Mouse (Mus musculus) liver, embryonic 14.5 days (tissue): ENCODE measurements around the gene Fgfr2. TPM values are rescaled to one million over a fixed set of nuclear protein-coding genes. Genes with fewer than 3 reads are reported as not detected.

ENCODE experiments used
- ATAC-seq: fragments of 200-750 bp; cut with Nextera tagmentation; 2 replicates; pipeline ENCODE4 v1.8.0; 2017; ENCODE audit warnings: moderate number of reproducible peaks, mild to moderate bottlenecking, moderate library complexity; ENCODE audit not compliant: insufficient read depth
- DNase-seq, 3 experiments: peaks; one replicate each; pipeline ENCODE4 v3.0.0-alpha.2; 2012 to 2013; ENCODE audit warnings: low read depth in 3 of 3, low spot score in 3 of 3
- H3K27ac ChIP-seq: fragments of 300-500 bp; sonication (generic); 2 replicates; pipeline ENCODE4 v1.5.1; 2014; ENCODE audit warnings: moderate library complexity, mild to moderate bottlenecking, control low read depth, inconsistent platforms
- H3K27me3 ChIP-seq: fragments of 300-500 bp; sonication (generic); 2 replicates; pipeline ENCODE4 v1.6.1; 2014; ENCODE audit warnings: mild to moderate bottlenecking, low read length, moderate library complexity; ENCODE audit not compliant: control insufficient read depth, insufficient read depth
- H3K36me3 ChIP-seq: fragments of 300-500 bp; sonication (generic); replicated peaks from 2 replicates; pipeline ENCODE4 v1.6.1; 2014; ENCODE audit warnings: low read depth; ENCODE audit not compliant: control insufficient read depth, insufficient read depth
- H3K4me1 ChIP-seq, 2 experiments: fragments of 200-500 bp in 1 of 2; fragments of 300-500 bp in 1 of 2; sonication (generic) in 1 of 2; replicated peaks; 2 replicates each; pipeline ENCODE4 v1.6.1; 2012 to 2014; ENCODE audit warnings: antibody characterized with exemption in 1 of 2, inconsistent platforms in 1 of 2, low read length in 1 of 2; ENCODE audit not compliant: control insufficient read depth in 2 of 2, insufficient read depth in 2 of 2
- H3K4me2 ChIP-seq: fragments of 300-500 bp; sonication (generic); 2 replicates; pipeline ENCODE4 v1.6.1; 2014; ENCODE audit warnings: low read depth, mild to moderate bottlenecking, control low read depth, moderate library complexity
- H3K4me3 ChIP-seq, 2 experiments: fragments of 200-500 bp in 1 of 2; fragments of 300-500 bp in 1 of 2; sonication (generic) in 1 of 2; 2 replicates each; pipeline ENCODE4 v1.5.1; 2012 to 2014; ENCODE audit warnings: low read depth in 2 of 2, low read length in 2 of 2, mild to moderate bottlenecking in 2 of 2, control low read depth in 1 of 2, inconsistent platforms in 1 of 2, moderate library complexity in 1 of 2; ENCODE audit not compliant: insufficient read depth in 1 of 2
- H3K9ac ChIP-seq: fragments of 300-500 bp; sonication (generic); replicated peaks from 2 replicates; pipeline ENCODE4 v1.6.1; 2014; ENCODE audit warnings: mild to moderate bottlenecking, control low read depth, moderate library complexity
- H3K9me3 ChIP-seq: fragments of 300-500 bp; sonication (generic); 2 replicates; pipeline ENCODE4 v1.6.1; 2016; ENCODE audit warnings: low read length, mixed read lengths; ENCODE audit not compliant: control insufficient read depth
- CTCF ChIP-seq: IDR thresholded peaks from 2 replicates; pipeline ENCODE4 v1.5.1; 2016; ENCODE audit warnings: antibody characterized with exemption, low read depth, control low read depth
- EP300 ChIP-seq: IDR thresholded peaks from 2 replicates; pipeline ENCODE4 v1.6.1; 2016; ENCODE audit warnings: antibody characterized with exemption, low read depth
- WGBS: fragments of 180-500 bp; shearing (Covaris S2); extraction: QIAGEN DNeasy Blood & Tissue Kit; methylation state at CpG from one replicate; pipeline ENCODE4 v1.1.7; 2014; ENCODE audit not compliant: insufficient replicate concordance; 5-methylcytosine and 5-hydroxymethylcytosine counted together
- polyA plus RNA-seq, 2 experiments: library from polyadenylated mRNA; depleted of rRNA in 1 of 2; stranded (reverse) in 1 of 2; unstranded in 1 of 2; fragments of >200 nt; fragmentation: Nextera tagmentation in 1 of 2; extraction: Ambion mirVana in 1 of 2; gene quantifications; 2 replicates each; pipeline versions ENCODE4 v1.2.1 to v1.2.3; 2012 to 2014

Fgfr2 gene
- polyA plus RNA-seq, 2 experiments: 7.9 to 8.8 TPM

- peaks cover 0 to 23% of the 10 kb centered on the region in 2 experiments; a peak in 2 of 4 replicates for H3K4me1 ChIP-seq
- WGBS: 52% methylated on average over 6 of the region's 6 CpGs
- H3K4me2 ChIP-seq: no peak overlapping the region
- H3K9ac ChIP-seq: no peak overlapping the region
- ATAC-seq: no peak
- no peak overlapping the region for H3K4me3 ChIP-seq
- H3K9me3 ChIP-seq: no peaks in the 10 kb centered on the region
- no peak for TF ChIP-seq CTCF
- TF ChIP-seq EP300: no peak
- no peaks in the 10 kb centered on the region for H3K27me3 ChIP-seq
- no peaks in the 10 kb centered on the region for H3K36me3 ChIP-seq
- no peak for DNase-seq
- no peak overlapping the region for H3K27ac ChIP-seq
Measured at GRCm38 (mm10) chr7:132307722-132308271, 815.4 kb downstream of the Fgfr2 start.

- Histone ChIP-seq H3K9me3 (no peaks in the 10 kb centered on the region), H3K27me3 (no peaks in the 10 kb centered on the region), H3K4me3 (no peak overlapping the region), H3K9ac (no peak overlapping the region), H3K4me1 (peaks cover 0 to 23% of the 10 kb centered on the region in 2 experiments; a peak in 2 of 4 replicates), H3K27ac (no peak overlapping the region), H3K4me2 (no peak overlapping the region), H3K36me3 (no peaks in the 10 kb centered on the region)
- no peak for ATAC-seq
- no peak for DNase-seq
- TF ChIP-seq EP300 (no peak), CTCF (no peak)
- 71% methylated on average over 8 of the region's 8 CpGs for WGBS
Measured at GRCm38 (mm10) chr7:132306671-132307412, 816.3 kb downstream of the Fgfr2 start.

GRCm38 (mm10) chr7:132305492-132306375 is 817.4 kb downstream of the Fgfr2 start:
- peaks cover 0 to 23% of the 10 kb centered on the region in 2 experiments; a peak in 2 of 4 replicates for H3K4me1 ChIP-seq
- no peak for ATAC-seq
- 52% methylated on average over 5 of the region's 5 CpGs for WGBS
- no peaks in the 10 kb centered on the region for H3K36me3 ChIP-seq
- no peak for TF ChIP-seq EP300
- no peak for TF ChIP-seq CTCF
- no peaks in the 10 kb centered on the region for H3K27me3 ChIP-seq
- no peak overlapping the region for H3K9ac ChIP-seq
- no peak overlapping the region for H3K27ac ChIP-seq
- no peaks in the 10 kb centered on the region for H3K9me3 ChIP-seq
- H3K4me2 ChIP-seq: no peak overlapping the region
- no peak overlapping the region for H3K4me3 ChIP-seq
- DNase-seq: no peak

GRCm38 (mm10) chr7:132304424-132305085 is 818.6 kb downstream of the Fgfr2 start:
- TF ChIP-seq EP300 (no peak), CTCF (no peak)
- no peak overlapping the region for H3K27ac ChIP-seq
- H3K4me3 ChIP-seq: no peak overlapping the region
- peaks cover 0 to 20% of the 10 kb centered on the region in 2 experiments; a peak in 2 of 4 replicates for H3K4me1 ChIP-seq
- no peaks in the 10 kb centered on the region for H3K9me3 ChIP-seq
- ATAC-seq (no peak), DNase-seq (no peak)
- 34% methylated on average over 8 of the region's 8 CpGs for WGBS
- H3K36me3 ChIP-seq: no peaks in the 10 kb centered on the region
- H3K27me3 ChIP-seq: no peaks in the 10 kb centered on the region
- H3K9ac ChIP-seq: no peak overlapping the region
- no peak overlapping the region for H3K4me2 ChIP-seq
